Mouse (Mus musculus) hindbrain, embryonic 10.5 days (tissue): ENCODE results near the gene Maea. TPM values are rescaled to one million over a fixed set of nuclear protein-coding genes. Genes with fewer than 3 reads are reported as not detected.
"Not testable (repeated sequence)": the region's sequence is repeated elsewhere in the genome, so short reads cannot be mapped to it uniquely, and the experiment has no call there.

Experiments used
- DNase-seq: peaks from one replicate; pipeline ENCODE4 v3.0.0-alpha.2; 2017; ENCODE audit warnings: low spot score
- H3K27ac ChIP-seq: fragments of 300-500 bp; sonication (generic); 2 replicates; pipeline ENCODE4 v1.5.1; 2016; ENCODE audit warnings: mild to moderate bottlenecking, moderate library complexity
- H3K27me3 ChIP-seq: fragments of 300-500 bp; sonication (generic); 2 replicates; pipeline ENCODE4 v1.6.1; 2016; ENCODE audit warnings: mild to moderate bottlenecking; ENCODE audit not compliant: poor library complexity, insufficient read depth, severe bottlenecking
- H3K36me3 ChIP-seq: fragments of 300-500 bp; sonication (generic); 2 replicates; pipeline ENCODE4 v1.6.1; 2016; ENCODE audit warnings: mild to moderate bottlenecking, moderate library complexity
- H3K4me1 ChIP-seq: fragments of 300-500 bp; sonication (generic); replicated peaks from 2 replicates; pipeline ENCODE4 v1.6.1; 2016; ENCODE audit warnings: mild to moderate bottlenecking
- H3K4me3 ChIP-seq: fragments of 300-500 bp; sonication (generic); 2 replicates; pipeline ENCODE4 v1.5.1; 2016; ENCODE audit warnings: mild to moderate bottlenecking, moderate library complexity
- H3K9me3 ChIP-seq: fragments of 300-500 bp; sonication (generic); 2 replicates; pipeline ENCODE4 v1.6.1; 2016; ENCODE audit warnings: mild to moderate bottlenecking, moderate library complexity
- WGBS: fragments of 180-500 bp; shearing (Covaris S2); methylation state at CpG from one replicate; pipeline ENCODE4 v1.1.7; 2016; 5-methylcytosine and 5-hydroxymethylcytosine counted together
- polyA plus RNA-seq: library from polyadenylated mRNA; unstranded; fragments of >200 nt; fragmentation: Nextera tagmentation; extraction: Ambion mirVana; gene quantifications from 2 replicates; pipeline ENCODE4 v1.2.1, GENCODE M21; 2016

Maea gene
- polyA plus RNA-seq: 154 and 164 TPM in 2 replicates

DNA sequence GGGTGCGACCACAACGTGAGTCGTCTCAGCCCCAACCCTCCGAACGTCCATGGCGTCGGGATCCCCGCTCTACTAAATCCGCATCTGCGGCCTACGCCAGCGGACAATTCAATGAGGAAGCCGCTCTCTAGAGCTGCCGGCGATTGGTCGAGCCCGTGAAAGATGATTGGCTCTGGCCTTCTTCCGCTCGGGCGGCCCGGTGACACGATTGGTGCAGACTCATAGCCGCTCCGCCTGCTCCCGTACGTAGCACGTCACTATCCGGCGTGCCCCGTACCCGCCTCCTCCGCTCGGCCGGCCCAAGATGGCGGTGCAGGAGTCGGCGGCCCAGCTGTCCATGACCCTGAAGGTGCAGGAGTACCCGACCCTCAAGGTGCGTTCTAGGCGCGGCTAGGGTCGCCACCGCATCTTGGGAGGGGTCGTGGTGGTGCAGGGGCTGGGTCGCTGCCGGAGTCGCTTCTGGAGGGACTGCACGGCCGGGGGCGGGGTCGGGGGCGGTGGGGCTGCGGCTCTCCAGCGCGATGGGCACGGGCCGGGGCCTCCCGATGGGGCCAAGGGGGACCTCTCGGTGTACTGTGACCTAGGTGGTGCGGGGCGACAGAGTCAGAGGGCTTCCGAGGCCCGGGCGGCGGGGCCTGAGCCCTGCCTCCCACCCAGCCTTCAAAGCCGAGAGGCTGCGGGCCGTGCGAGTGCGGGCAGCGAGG is at the start of gene Maea:
Gene Maea (plus strand): TSS at position 237 of the 704 bp plus-strand sequence.
- Histone ChIP-seq H3K9me3 (peaks cover 11% of the 10 kb centered on the region; the same call in 1 of the 2 replicates), H3K4me1 (peaks cover 26% of the 10 kb centered on the region), H3K36me3 (peaks cover 25% of the 10 kb centered on the region), H3K27me3 (no peaks in the 10 kb centered on the region), H3K27ac (peak within 1 kb of the TSS; percentile 91), H3K4me3 (peak within 1 kb of the TSS; percentile 87)
- DNase-seq: peak; percentile 97
- WGBS: under 1% methylated on average over 71 of the region's 71 CpGs

DNA sequence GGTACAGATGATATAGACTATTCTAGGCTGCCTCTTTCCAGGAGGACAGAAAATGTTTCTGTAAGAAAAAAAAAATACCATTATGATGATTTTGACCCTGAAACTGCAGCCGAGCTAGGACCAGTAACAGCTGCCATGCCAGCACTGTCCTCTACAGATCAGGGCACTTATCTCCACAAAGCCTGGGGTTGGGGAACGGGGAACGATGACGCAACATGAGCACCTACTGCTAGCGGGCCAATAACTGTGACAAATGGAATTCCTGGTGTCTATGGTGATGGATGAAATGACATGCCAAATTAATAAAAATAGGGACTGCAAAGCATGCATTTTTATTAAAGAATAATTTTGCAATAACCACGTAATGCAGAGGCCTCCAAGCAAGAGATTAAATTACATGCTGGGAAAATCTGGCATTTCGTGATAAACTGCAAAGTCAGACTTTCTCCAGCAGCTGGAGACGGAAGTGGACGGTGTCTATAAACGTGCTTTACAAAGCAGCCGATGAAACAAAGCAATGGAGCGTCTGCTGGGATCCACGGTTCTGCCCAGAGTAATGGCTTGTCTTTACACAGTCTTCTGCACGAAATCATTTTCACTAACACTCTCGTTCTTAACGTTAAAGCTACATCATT is 41.4 kb upstream of the Maea start:
- no peak overlapping the region for H3K27ac ChIP-seq
- no peak for DNase-seq
- 52% methylated on average over 16 of the region's 16 CpGs for WGBS
- H3K27me3 ChIP-seq: peaks cover 3% of the 10 kb centered on the region; the same call in 1 of the 2 replicates
- no peak overlapping the region for H3K4me3 ChIP-seq
- no peaks in the 10 kb centered on the region for H3K9me3 ChIP-seq
- peaks cover 38% of the 10 kb centered on the region for H3K4me1 ChIP-seq
- no peaks in the 10 kb centered on the region for H3K36me3 ChIP-seq

DNA sequence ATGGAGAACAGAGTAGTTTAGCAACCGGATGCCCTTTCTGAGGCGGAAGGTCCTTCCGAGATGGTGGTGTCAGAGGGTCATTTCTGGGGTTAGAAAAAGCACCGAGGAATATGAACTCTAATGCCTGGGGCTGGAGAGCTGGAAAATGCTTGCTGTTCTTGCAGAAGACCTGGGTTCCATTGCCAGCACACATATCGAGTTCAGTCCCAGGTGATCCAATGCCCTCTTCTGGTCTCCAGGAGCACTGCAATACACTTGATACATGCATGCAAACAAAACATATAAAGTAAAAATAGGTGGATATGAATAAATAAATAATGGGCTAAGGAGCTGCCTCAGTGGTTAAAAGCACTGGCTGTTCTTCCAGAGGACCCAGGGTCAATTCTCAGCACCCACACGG is 38.1 kb upstream of the Maea start:
- DNase-seq: no peak
- no peaks in the 10 kb centered on the region for H3K9me3 ChIP-seq
- H3K27me3 ChIP-seq: no peaks in the 10 kb centered on the region
- 67% methylated on average over 6 of the region's 6 CpGs for WGBS
- H3K36me3 ChIP-seq: no peaks in the 10 kb centered on the region
- no peak overlapping the region for H3K27ac ChIP-seq
- peaks cover 21% of the 10 kb centered on the region for H3K4me1 ChIP-seq
- no peak overlapping the region for H3K4me3 ChIP-seq

DNA sequence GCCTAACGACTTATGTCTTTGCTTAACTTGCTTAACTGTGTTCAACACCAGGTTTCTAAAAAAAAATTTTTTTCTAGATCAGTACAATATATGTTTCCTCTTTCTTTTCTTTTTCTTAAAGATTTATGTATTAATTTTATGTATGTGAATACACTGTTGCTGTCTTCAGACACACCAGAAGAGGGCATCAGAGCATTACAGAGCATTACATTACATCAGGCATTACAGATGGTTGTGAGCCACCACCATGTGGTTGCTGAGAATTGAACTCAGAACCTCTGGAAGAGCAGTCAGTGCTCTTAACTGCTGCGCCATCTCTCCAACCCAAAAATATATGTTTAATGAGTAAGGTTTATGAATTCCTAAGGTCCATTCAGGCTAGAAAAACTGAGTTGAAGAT is 33.5 kb upstream of the Maea start:
- Histone ChIP-seq H3K9me3 (no peaks in the 10 kb centered on the region), H3K27ac (no peak overlapping the region), H3K4me3 (no peak overlapping the region), H3K4me1 (no peaks in the 10 kb centered on the region), H3K27me3 (no peaks in the 10 kb centered on the region), H3K36me3 (no peaks in the 10 kb centered on the region)
- no peak for DNase-seq
- 81% methylated on average over 2 of the region's 2 CpGs for WGBS

DNA sequence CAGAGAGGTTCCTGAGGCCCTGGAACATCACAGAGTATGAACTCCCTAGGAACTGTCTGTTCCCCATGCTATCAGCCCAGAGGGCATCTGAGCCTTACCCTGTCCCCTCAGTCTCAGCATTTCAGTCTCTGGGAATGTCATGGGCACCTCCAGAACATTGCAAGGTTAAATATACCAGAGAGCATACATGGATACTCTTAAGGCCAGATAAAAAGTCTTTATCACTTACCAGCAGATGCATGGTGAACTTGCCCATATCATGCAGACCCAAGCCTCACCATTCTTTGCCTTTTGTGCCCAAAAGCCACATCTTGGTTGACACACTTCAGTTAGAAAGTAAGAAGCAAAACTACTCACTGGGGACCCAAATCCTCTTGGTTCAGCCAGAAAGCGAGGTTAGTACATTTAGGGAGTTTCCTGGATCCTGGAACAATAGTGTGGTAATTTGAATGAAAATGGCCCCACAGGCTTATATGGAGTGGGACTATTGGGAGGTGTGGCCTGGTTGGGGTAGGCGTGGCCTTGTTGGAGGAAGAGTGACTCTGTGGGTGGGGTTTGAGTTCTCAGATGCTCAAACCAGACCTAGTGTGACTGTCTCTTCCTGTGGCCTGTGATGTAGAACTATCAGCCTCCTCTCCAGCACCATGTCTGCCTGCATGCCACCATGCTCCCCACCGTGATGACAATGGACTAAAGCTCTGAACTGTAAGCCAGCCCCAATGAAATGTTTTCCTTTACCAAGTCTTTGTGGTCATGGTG is 24.4 kb upstream of the Maea start:
- Histone ChIP-seq H3K27me3 (no peaks in the 10 kb centered on the region), H3K4me1 (no peaks in the 10 kb centered on the region), H3K36me3 (no peaks in the 10 kb centered on the region), H3K9me3 (no peaks in the 10 kb centered on the region), H3K4me3 (no peak overlapping the region), H3K27ac (no peak overlapping the region)
- 68% methylated on average over 3 of the region's 3 CpGs for WGBS
- no peak for DNase-seq

DNA sequence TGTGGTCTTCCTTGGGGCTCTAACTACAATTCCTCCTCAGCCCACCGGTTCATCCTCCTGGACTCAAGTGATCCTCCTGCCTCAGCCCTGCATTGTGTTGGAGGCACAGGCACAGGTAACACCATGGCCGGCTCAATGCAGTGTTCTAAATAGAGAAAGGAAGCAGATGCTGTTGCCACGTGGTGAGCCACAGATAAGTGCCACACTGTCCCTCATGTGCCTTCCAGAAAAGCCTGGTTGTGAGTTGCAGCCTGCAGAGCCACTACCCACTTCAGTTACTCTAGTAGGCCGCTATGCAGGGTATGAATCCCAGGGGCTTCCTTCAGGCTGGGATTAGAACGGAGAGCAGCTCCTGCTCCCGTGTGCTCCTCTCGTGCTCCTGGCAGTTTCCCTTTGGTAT is 23.1 kb upstream of the Maea start:
- no peak overlapping the region for H3K27ac ChIP-seq
- H3K36me3 ChIP-seq: no peaks in the 10 kb centered on the region
- DNase-seq: no peak
- H3K9me3 ChIP-seq: no peaks in the 10 kb centered on the region
- no peaks in the 10 kb centered on the region for H3K4me1 ChIP-seq
- no peaks in the 10 kb centered on the region for H3K27me3 ChIP-seq
- H3K4me3 ChIP-seq: no peak overlapping the region
- 87% methylated on average over 7 of the region's 7 CpGs for WGBS

DNA sequence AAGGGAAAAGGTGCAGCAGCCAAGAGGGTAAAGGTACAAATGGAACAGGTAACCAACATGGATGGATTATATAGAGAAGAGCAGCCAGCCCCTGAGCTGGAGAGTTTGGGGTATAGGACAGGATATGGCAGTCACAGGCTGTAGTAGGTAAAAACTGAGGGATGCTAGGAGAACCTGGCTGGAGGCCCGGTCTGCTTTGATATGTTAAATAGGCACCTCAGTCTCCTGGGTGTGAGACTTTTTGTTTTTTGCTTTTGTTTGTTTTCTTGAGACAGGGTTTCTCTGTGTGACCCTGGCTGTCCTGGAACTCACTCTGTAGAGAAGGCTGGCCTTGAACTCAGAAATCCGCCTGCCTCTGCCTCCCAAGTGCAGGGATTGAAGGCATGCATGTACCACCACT is 10.8 kb upstream of the Maea start:
- Histone ChIP-seq H3K36me3 (no peaks in the 10 kb centered on the region), H3K9me3 (0 out of 2 replicates have a peak, but pooled peaks cover 6% of the 10 kb centered on the region), H3K27ac (no peak overlapping the region), H3K4me1 (no peaks in the 10 kb centered on the region), H3K27me3 (no peaks in the 10 kb centered on the region), H3K4me3 (no peak overlapping the region)
- no peak for DNase-seq
- WGBS: 54% methylated on average over 2 of the region's 2 CpGs

DNA sequence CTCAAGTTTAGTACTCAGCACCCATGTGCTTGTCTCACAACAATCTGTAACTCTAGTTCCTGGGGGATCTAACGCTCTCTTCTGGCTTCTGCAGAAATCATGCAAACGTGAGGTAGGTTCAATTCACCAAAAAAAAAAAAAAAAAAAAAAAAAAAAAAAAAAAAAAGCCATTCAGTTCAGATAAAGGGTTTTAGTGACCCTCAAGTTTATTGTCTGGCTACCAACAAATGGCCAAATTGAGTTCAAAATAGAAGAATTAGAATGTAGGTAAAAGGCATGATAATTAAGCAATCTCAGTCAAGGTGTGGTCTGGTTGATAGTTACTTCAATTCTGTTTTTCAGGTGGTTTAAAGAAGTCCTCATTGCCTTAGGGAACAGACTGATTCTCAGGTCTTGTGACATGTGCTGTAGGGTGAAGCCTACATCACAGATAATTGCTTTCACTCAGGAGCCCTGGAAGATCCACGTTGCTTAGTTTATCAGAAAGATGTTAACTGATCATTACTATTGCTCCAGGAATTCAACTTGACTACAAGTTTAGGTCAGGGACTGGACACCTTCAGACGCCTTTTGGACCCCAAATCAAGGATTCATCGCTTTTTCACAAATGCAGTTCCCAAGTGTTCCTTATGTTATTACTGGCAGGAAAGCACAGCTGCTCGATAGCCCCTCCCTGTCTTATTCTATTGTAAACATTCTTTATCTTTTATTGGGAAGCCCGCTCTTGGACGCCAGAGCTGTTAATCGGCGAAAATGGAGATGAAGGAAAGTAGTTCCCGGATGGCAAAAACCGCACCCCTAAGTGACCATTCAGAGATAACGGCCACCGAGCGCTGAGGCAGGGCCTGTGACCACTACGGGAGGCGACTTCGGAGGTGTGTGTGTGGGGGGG is 682 bp upstream of the Maea start:
- WGBS: 26% methylated on average over 18 of the region's 18 CpGs
- DNase-seq: no peak
- H3K9me3 ChIP-seq: peaks cover 11% of the 10 kb centered on the region; the same call in 1 of the 2 replicates
- H3K4me3 ChIP-seq: peak overlapping the region; percentile 87
- H3K27me3 ChIP-seq: no peaks in the 10 kb centered on the region
- peaks cover 26% of the 10 kb centered on the region for H3K4me1 ChIP-seq
- H3K27ac ChIP-seq: peak overlapping the region; percentile 91
- H3K36me3 ChIP-seq: peaks cover 19% of the 10 kb centered on the region

DNA sequence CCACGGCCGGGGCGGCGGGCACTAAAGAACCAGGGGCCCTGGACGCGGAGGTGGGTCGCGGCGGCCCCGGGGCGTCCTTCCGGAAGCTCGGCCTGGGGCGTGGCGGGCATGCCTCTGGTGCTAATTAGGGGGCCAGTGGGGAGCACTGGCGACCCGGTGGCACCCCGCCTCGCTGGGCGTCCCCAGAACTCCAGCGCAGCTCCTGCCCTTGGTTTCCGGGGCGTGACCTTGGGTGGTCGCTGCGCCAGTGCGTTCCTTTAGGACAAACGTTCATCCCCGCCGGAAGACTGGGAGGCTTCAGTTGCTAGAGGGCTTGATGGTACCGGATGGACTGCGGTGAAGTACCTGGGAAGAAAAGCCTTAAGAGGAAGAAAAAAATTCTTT is 660 bp downstream of the Maea start:
- Histone ChIP-seq H3K27ac (peak overlapping the region; percentile 91), H3K4me3 (peak overlapping the region; percentile 87), H3K36me3 (peaks cover 25% of the 10 kb centered on the region), H3K27me3 (no peaks in the 10 kb centered on the region), H3K9me3 (peaks cover 11% of the 10 kb centered on the region; the same call in 1 of the 2 replicates), H3K4me1 (peaks cover 26% of the 10 kb centered on the region)
- under 1% methylated on average over 30 of the region's 31 CpGs for WGBS
- DNase-seq: peak; percentile 44

DNA sequence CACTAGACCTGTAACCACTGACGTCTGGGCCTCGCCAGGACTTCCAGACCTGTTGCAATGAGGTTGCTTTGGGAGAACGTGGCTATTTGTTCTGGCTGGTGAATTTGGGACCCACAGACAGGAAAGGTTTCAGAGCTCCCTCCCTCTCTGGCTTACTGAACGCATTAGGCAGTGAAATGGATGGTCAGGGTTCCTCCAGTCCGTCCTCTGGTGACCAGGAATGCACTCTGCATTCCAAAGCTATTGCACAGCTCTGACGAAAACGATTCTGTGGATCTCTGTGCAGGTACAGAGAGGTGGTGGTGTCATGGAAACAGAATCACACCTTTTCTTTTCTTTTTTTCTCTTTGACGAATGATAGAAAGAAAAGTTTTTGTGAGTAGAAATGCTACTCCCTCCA is 1.9 kb downstream of the Maea start:
- no peak overlapping the region; the same call in 1 of the 2 replicates for H3K4me3 ChIP-seq
- no peak for DNase-seq
- H3K4me1 ChIP-seq: peaks cover 26% of the 10 kb centered on the region
- H3K9me3 ChIP-seq: peaks cover 11% of the 10 kb centered on the region; the same call in 1 of the 2 replicates
- no peak overlapping the region for H3K27ac ChIP-seq
- peaks cover 25% of the 10 kb centered on the region for H3K36me3 ChIP-seq
- H3K27me3 ChIP-seq: no peaks in the 10 kb centered on the region
- WGBS: 85% methylated on average over 8 of the region's 8 CpGs

DNA sequence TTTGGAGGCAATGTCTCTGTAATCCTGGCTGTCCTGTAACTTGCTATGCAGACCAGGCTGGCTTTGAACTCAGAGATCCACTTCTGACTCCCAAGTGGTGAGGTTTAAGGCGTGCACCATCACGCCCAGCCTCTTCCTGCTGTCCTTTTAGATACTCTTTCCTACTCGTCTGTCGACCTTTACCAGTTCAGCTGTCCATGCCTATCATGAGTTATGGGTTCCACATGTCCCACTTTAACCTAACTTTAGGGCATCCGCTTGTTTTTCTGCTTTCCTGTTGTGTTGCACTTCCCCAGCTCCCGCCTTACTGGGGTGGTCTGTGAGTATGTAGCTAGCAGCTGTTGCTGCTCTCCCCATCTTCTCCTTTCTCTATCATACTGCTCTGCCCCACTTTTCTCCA is 5.9 kb downstream of the Maea start:
- Histone ChIP-seq H3K4me1 (peaks cover 17% of the 10 kb centered on the region), H3K4me3 (no peak overlapping the region), H3K36me3 (peaks cover 44% of the 10 kb centered on the region), H3K9me3 (no peaks in the 10 kb centered on the region), H3K27me3 (no peaks in the 10 kb centered on the region), H3K27ac (no peak overlapping the region)
- 90% methylated on average over 6 of the region's 6 CpGs for WGBS
- no peak for DNase-seq

DNA sequence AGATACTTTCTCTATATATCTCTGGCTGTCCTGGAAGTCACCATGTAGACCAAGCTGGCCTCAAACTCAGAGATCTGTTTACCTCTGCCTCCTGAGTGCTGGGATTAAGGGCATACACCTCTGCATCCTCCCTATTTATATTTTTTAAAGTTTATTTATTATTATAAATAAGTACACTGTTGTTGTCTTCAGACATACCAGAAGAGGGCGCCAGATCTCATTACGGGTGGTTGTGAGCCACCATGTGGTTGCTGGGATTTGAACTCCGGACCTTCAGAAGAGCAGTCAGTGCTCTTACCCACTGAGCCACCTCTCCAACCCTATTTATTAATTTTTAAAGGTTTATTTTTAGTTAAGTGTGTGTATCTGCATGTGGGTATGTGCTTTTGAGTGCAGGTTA is 6.9 kb downstream of the Maea start:
- DNase-seq, H3K4me3 ChIP-seq, H3K27ac ChIP-seq, H3K9me3 ChIP-seq, H3K4me1 ChIP-seq, H3K27me3 ChIP-seq: not testable (repeated sequence)
- H3K36me3 ChIP-seq: peaks cover 50% of the 10 kb centered on the region
- WGBS: 71% methylated on average over 3 of the region's 3 CpGs
